Mouse (Mus musculus): ENCODE measurements around the gene Vcl. TPM values are rescaled to one million over a fixed set of nuclear protein-coding genes. Genes with fewer than 3 reads are reported as not detected.
A peak's percentile ranks its signal among the peaks of the same experiment; 100 is the strongest.

Gene Vcl
- total RNA-seq, 4 experiments from 2014 or later = 27.6 to 36.3 (median 30.7) TPM

DNA sequence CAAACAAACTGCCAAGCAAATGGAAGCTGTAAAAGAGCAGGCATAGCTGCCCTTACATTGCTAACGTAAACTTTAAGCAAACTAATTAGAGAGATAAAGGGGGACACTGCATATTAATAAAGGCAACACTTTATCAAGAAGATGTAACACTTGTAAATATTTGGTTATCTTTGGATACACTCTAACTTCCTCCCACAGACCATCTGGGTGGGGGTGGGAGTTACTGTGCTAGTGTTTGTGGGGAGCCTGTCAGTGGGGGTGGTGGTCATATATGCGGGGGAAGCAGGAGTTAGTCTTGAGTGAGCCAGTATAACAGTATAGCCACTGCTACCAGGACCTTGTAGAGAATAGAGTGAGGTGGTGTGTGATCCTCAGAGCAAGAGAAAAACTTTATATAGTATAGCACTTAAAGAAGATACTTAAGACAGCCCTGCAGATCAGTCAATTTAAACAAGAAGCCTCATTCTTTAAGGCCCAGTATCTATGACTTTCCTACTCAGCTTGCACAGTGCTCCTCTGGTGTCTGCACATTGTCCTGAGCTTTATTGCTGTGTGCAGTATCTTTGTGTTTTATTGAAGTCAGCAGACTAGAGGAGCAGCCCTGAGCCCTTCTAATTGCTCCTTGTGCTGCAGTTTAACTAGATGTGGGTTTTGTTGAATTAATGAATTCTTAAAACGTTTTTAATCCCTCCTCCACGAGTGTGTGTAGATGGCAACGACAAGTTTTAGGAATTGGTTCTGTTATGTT is 133.7 kb downstream of the Vcl start:
- DNase-seq (ENCODE audit: low spot score in 2 of 2) = no peak

- DNase-seq (ENCODE audit: low spot score in 2 of 2) = no peak
Measured at GRCm38 (mm10) chr14:21064321-21064720, 135.1 kb downstream of the Vcl start.

- no peak for DNase-seq (ENCODE audit: low spot score in 2 of 2)
Measured at GRCm38 (mm10) chr14:21065490-21066162, 136.4 kb downstream of the Vcl start.

GRCm38 (mm10) chr14:21069594-21069993 is 140.4 kb downstream of the Vcl start:
- DNase-seq (ENCODE audit: low spot score in 2 of 2) = no peak

GRCm38 (mm10) chr14:21073981-21074380 is 144.8 kb downstream of the Vcl start:
- no peak for DNase-seq (ENCODE audit: low spot score in 2 of 2)

GRCm38 (mm10) chr14:21074398-21075320 is 145.5 kb downstream of the Vcl start:
- no peak for DNase-seq (ENCODE audit: low spot score in 2 of 2)

- peak; percentile 84 to 86 for DNase-seq (ENCODE audit: low spot score in 2 of 2)
Measured at GRCm38 (mm10) chr14:21075751-21076500, 146.7 kb downstream of the Vcl start.

DNA sequence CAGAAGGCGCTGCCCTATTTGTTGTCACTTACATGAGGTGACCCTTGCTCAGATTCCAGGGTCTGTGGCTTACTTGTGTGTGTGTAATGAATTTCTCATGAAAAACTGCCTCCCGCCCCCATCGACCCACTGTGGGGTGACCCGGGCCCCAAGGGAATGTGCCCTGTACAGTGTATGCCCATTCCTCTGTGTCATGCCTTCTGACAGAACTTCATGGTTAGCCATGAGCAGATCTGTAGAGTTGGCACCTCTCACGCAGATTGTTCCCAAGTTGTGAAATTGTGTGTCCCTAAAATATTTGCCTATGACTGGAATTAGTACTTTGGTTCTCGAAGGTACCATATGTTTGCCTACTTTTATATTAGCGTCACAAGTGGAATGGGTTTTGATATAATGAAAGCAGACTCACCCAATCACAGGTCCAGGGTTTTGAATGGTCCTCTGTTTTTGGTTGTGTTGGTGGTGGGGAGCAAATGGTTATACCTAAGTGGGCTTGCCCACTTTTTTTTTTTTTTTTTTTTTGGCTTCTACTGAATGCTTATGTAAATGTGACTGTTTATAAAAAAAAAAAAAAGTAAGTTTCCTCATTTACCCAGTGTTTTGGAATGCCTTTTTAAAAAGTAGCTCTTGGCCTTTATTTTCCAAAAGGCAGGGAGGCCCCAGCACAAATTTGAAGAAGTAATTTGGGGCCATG is 147.4 kb downstream of the Vcl start:
- DNase-seq (ENCODE audit: low spot score in 2 of 2) = no peak

GRCm38 (mm10) chr14:21077939-21078338 is 148.7 kb downstream of the Vcl start:
- DNase-seq (ENCODE audit: low spot score in 2 of 2) = no peak

- DNase-seq (ENCODE audit: low spot score in 2 of 2) = no peak
Measured at GRCm38 (mm10) chr14:21078511-21078910, 149.3 kb downstream of the Vcl start.

DNA sequence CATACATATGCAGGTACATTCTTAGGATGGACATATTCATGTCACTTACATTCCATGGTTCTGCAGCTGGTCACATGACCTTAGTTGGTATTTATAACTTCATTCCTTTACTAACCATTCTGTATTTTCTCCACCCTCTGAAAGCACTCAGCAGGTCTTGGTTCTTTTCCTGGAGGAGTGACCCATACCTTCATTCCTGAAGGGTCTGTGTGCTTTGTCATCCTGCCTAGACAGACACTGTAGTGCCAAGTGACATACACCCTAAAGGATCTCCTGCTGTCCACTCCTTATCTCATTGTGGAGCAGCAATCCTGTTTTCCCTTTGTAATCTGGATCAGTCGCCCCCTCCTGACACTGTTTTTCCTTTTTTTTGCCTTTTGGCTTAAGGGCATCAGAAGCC is 153.6 kb downstream of the Vcl start:
- no peak for DNase-seq (ENCODE audit: low spot score in 2 of 2)

Other genes starting within 250 kb of the Vcl start
- gene Fut11, start 234.4 kb upstream of the Vcl start, total RNA-seq (2022) = 10 to 100 TPM; 14.6 to 15.8 (median 15.0) TPM
- gene Chchd1, start 226.4 kb upstream of the Vcl start, total RNA-seq (2022) = 10 to 100 TPM; 47.7 to 53.5 (median 51.3) TPM
- 100 to 1,000 TPM; 170 to 210 (median 191) TPM for gene Zswim8, start 221.8 kb upstream of the Vcl start, total RNA-seq (2022)
- 10 to 100 TPM; 16.6 to 24.3 (median 18.3) TPM for gene Ndst2, start 194.8 kb upstream of the Vcl start, total RNA-seq (2022)
- 100 to 1,000 TPM; 247 to 278 (median 262) TPM for gene Camk2g, start 135.3 kb upstream of the Vcl start, total RNA-seq (2022)
- gene Plau, start 92.7 kb upstream of the Vcl start, total RNA-seq (2022) = 10 to 100 TPM in 2 of 4 experiments, 1 to 10 TPM in 2; 4.1 to 26.9 (median 12.8) TPM
- gene Ap3m1, start 123.1 kb downstream of the Vcl start, total RNA-seq (2022) = 10 to 100 TPM; 68.9 to 81.4 (median 74.7) TPM
- gene Adk, start 123.2 kb downstream of the Vcl start, total RNA-seq (2022) = 10 to 100 TPM; 66.5 to 80.7 (median 73.0) TPM

All from layer of hippocampus, adult 8-10 months (tissue).